Mouse (Mus musculus) telencephalon, adult 2 months (tissue): ENCODE data around the gene Ano1.

Experiments used
- DNase-seq: peaks from one replicate; pipeline ENCODE4 v3.0.0-alpha.2; 2011; ENCODE audit warnings: low read depth, low spot score

Ano1 gene

DNA sequence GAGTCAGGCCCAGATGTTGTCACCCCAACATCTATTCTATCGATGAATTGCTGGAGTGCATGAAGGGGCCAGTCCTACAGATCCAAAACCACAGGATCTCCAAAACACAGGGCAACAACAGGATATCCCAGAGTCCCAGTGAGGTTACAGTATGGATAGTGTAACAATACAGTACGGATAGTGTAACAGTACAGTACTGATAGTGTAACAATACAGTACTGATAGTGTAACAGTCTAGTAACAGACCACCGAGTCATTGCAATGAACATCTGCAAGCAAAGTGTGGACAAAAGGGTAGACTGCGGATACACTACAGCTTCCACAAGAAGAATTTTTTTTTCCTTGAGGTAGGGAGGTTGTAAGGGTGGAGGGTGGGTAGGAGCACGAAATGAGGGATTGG lies 210.4 kb downstream of the Ano1 start:
- DNase-seq: no peak

- DNase-seq: no peak
These were observed 212.6 kb downstream of the Ano1 start for GRCm38 (mm10) chr7:144539146-144539545.
